ENCODE assay signal across 9 mouse cellular contexts in genomic region chr10:14332688-14333117, GRCm38 (mm10).
A peak's percentile ranks its signal among the peaks of the same experiment; 100 is the strongest.
DNase-seq lines count a peak whose midpoint lies in the region; ATAC-seq lines count a peak whose summit lies in the region.
"Had no signal": no experiment of that assay in that cellular context is flagged by ENCODE, and none has a peak within 500 bp of the region (broad histone marks: within the 10 kb centered on the region; RNA-seq: fewer than 3 reads in every experiment).

No protein-coding gene starts in this region.

- no peaks in the 10 kb centered on the region for H3K9me3 ChIP-seq in hindbrain, embryonic 11.5 days (ENCODE audit: control insufficient read depth, low read length)
- H3K9me3 ChIP-seq in limb, embryonic 15.5 days, result no peaks in the 10 kb centered on the region
- no peaks in the 10 kb centered on the region for H3K9me3 ChIP-seq in stomach, embryonic 14.5 days (ENCODE audit: control insufficient read depth, low read depth, low read length)
- H3K9me3 ChIP-seq: megakaryocyte, embryonic 14.5 days had no signal

- peak; percentile 4 for DNase-seq in cerebellum, adult 11 months
- no peak for DNase-seq in cerebellum, adult 9-10 months
- DNase-seq in cerebellum, adult 11-12 months, result peak; percentile 4
- DNase-seq in hindbrain, embryonic 11.5 days (ENCODE audit: low spot score), result peak; percentile 6
- DNase-seq in testis, postnatal 10 days (ENCODE audit: low spot score), result no peak
- DNase-seq in adrenal gland, adult 2 months, result no peak

- H3K4me1 ChIP-seq in hindbrain, embryonic 11.5 days (replicated peaks; ENCODE audit: control insufficient read depth, insufficient read depth, low read length), result peaks cover 2% of the 10 kb centered on the region; the same call in 1 of the 2 replicates
- peaks cover 18% of the 10 kb centered on the region for H3K4me1 ChIP-seq in limb, embryonic 15.5 days
- H3K4me1 ChIP-seq in stomach, embryonic 14.5 days (ENCODE audit: control insufficient read depth, insufficient read depth, low read length), result no peaks in the 10 kb centered on the region
- H3K4me1 ChIP-seq: megakaryocyte, embryonic 14.5 days had no signal

- peak; percentile 57; the same call in 1 of the 2 replicates for ATAC-seq in hindbrain, embryonic 11.5 days (ENCODE audit: low FRiP score)
- ATAC-seq in limb, embryonic 15.5 days (ENCODE audit: insufficient number of reproducible peaks, low FRiP score, low TSS enrichment, low read depth), result peak; percentile 86
- ATAC-seq in stomach, embryonic 14.5 days (ENCODE audit: insufficient number of reproducible peaks, insufficient read depth, low FRiP score, low read depth), result 0 out of 2 replicates have a peak, but pooled peaks have one; percentile 23

- WGBS in hindbrain, embryonic 11.5 days, result 62% methylated on average over 4 of the region's 4 CpGs
- WGBS in limb, embryonic 15.5 days, result 17% methylated on average over 4 of the region's 4 CpGs
- WGBS in stomach, embryonic 14.5 days, result 36% methylated on average over 4 of the region's 4 CpGs

- H3K27ac ChIP-seq in hindbrain, embryonic 11.5 days (ENCODE audit: low read depth, low read length), result no peak overlapping the region
- peak overlapping the region; percentile 50; the same call in 1 of the 2 replicates for H3K27ac ChIP-seq in limb, embryonic 15.5 days
- no peak overlapping the region for H3K27ac ChIP-seq in stomach, embryonic 14.5 days (ENCODE audit: low read length)

- no peak overlapping the region for H3K9ac ChIP-seq in hindbrain, embryonic 11.5 days (ENCODE audit: low read depth, low read length)
- no peak overlapping the region for H3K9ac ChIP-seq in limb, embryonic 15.5 days
- H3K9ac ChIP-seq in stomach, embryonic 14.5 days (replicated peaks; ENCODE audit: low read depth, low read length), result no peak overlapping the region

- H3K27me3 ChIP-seq in hindbrain, embryonic 11.5 days (ENCODE audit: control insufficient read depth, insufficient read depth, low read length), result no peaks in the 10 kb centered on the region
- no peaks in the 10 kb centered on the region; the same call in 1 of the 2 replicates for H3K27me3 ChIP-seq in limb, embryonic 15.5 days
- H3K27me3 ChIP-seq in stomach, embryonic 14.5 days (ENCODE audit: control insufficient read depth, insufficient read depth, low read length), result no peaks in the 10 kb centered on the region
- H3K27me3 ChIP-seq: megakaryocyte, embryonic 14.5 days had no signal

- H3K4me3 ChIP-seq in hindbrain, embryonic 11.5 days (ENCODE audit: low read depth, low read length), result no peak overlapping the region
- H3K4me3 ChIP-seq in limb, embryonic 15.5 days, result no peak overlapping the region
- H3K4me3 ChIP-seq in stomach, embryonic 14.5 days (ENCODE audit: low read depth, low read length), result no peak overlapping the region
- H3K4me3 ChIP-seq: megakaryocyte, embryonic 14.5 days had no signal

- H3K4me2 ChIP-seq in hindbrain, embryonic 11.5 days (replicated peaks; ENCODE audit: low read depth, low read length), result no peak overlapping the region
- no peak overlapping the region for H3K4me2 ChIP-seq in limb, embryonic 15.5 days
- H3K4me2 ChIP-seq in stomach, embryonic 14.5 days (replicated peaks; ENCODE audit: low read depth, low read length), result no peak overlapping the region

- no peaks in the 10 kb centered on the region for H3K36me3 ChIP-seq in hindbrain, embryonic 11.5 days (ENCODE audit: control insufficient read depth, insufficient read depth, low read length)
- H3K36me3 ChIP-seq in limb, embryonic 15.5 days, result no peaks in the 10 kb centered on the region
- H3K36me3 ChIP-seq in stomach, embryonic 14.5 days (ENCODE audit: control insufficient read depth, insufficient read depth, low read length), result no peaks in the 10 kb centered on the region

Comparison
In these comparisons a context has a peak if more than half of its experiments do, and no peak if none do; other contexts are left out.
1. DNase-seq: peak in cerebellum, adult 11 months (single experiment), cerebellum, adult 11-12 months (single experiment) and hindbrain, embryonic 11.5 days (single experiment); none in cerebellum, adult 9-10 months (single experiment), testis, postnatal 10 days (single experiment) and adrenal gland, adult 2 months (single experiment).
2. ATAC-seq: peak in every context shown above with its lines; median percentile 86 in limb, embryonic 15.5 days; 57 in hindbrain, embryonic 11.5 days; 23 in stomach, embryonic 14.5 days.